Mouse (Mus musculus) cortical plate, adult 2 months (tissue): ENCODE measurements around the gene Rab42.

ENCODE experiments used
- CTCF ChIP-seq: fragments of 200-500 bp; IDR thresholded peaks from 2 replicates; pipeline ENCODE4 v1.5.1; 2011; ENCODE audit warnings: mild to moderate bottlenecking, control low read depth, low read length; ENCODE audit not compliant: insufficient read depth; ENCODE audit errors: extremely low read depth
- POLR2A ChIP-seq: fragments of 200-500 bp; IDR thresholded peaks from 2 replicates; pipeline ENCODE4 v1.6.1; 2011; ENCODE audit warnings: mild to moderate bottlenecking, low read length, control low read depth; ENCODE audit not compliant: insufficient read depth; ENCODE audit errors: extremely low read depth

- TF ChIP-seq POLR2A (peak; percentile 94), CTCF (no peak)
Measured at GRCm38 (mm10) chr4:132274156-132274862, 28.9 kb downstream of the Rab42 start, which contains the start of gene Taf12.
